Mouse (Mus musculus) C2C12 (cell line): ENCODE measurements around the gene Rbm42. TPM values are rescaled to one million over a fixed set of nuclear protein-coding genes. Genes with fewer than 3 reads are reported as not detected.

ENCODE experiments used
- H3K27me3 ChIP-seq: one replicate; pipeline ENCODE4 v1.6.1; 2011; ENCODE audit not compliant: control insufficient read depth, insufficient read depth, insufficient read length
- H3K36me3 ChIP-seq: one replicate; pipeline ENCODE4 v1.6.1; 2011; ENCODE audit not compliant: control insufficient read depth, insufficient read depth
- H3K4me3 ChIP-seq: one replicate; pipeline ENCODE4 v1.5.1; 2011; ENCODE audit warnings: mild to moderate bottlenecking, control low read depth; ENCODE audit not compliant: poor library complexity, insufficient read depth, severe bottlenecking
- H3K79me2 ChIP-seq: one replicate; pipeline ENCODE4 v1.6.1; 2011; ENCODE audit not compliant: control insufficient read depth, insufficient read depth
- H3K79me3 ChIP-seq: one replicate; pipeline ENCODE4 v1.6.1; 2011; ENCODE audit warnings: low read depth, control low read depth
- H3ac ChIP-seq: one replicate; pipeline ENCODE3; 2011; ENCODE audit warnings: low read depth; ENCODE audit not compliant: control insufficient read depth, insufficient read length
- CEBPB ChIP-seq: IDR thresholded peaks from one replicate; pipeline ENCODE4 v1.6.1; 2011; ENCODE audit warnings: low read depth, mild to moderate bottlenecking, control low read depth, moderate library complexity
- CTCF ChIP-seq: IDR thresholded peaks from one replicate; pipeline ENCODE4 v1.5.1; 2011; ENCODE audit not compliant: control insufficient read depth, insufficient read depth, insufficient read length
- FOSL1 ChIP-seq: IDR thresholded peaks from one replicate; pipeline ENCODE4 v1.8.0; 2011; ENCODE audit warnings: mild to moderate bottlenecking, low read length; ENCODE audit not compliant: poor library complexity, insufficient read depth, severe bottlenecking
- MAX ChIP-seq: IDR thresholded peaks from one replicate; pipeline ENCODE4 v1.6.1; 2011; ENCODE audit warnings: mild to moderate bottlenecking, control low read depth
- MYOD1 ChIP-seq: IDR thresholded peaks from one replicate; pipeline ENCODE4 v1.6.1; 2011; ENCODE audit warnings: low read depth; ENCODE audit not compliant: control insufficient read depth, insufficient read length
- MYOG ChIP-seq: IDR thresholded peaks from one replicate; pipeline ENCODE4 v1.6.1; 2011; ENCODE audit not compliant: control insufficient read depth, insufficient read length; ENCODE audit errors: extremely low read depth
- USF1 ChIP-seq: IDR thresholded peaks from one replicate; pipeline ENCODE4 v1.6.1; 2011; ENCODE audit warnings: low read depth, mild to moderate bottlenecking, control low read depth, moderate library complexity
- polyA plus RNA-seq: library from polyadenylated mRNA; unstranded; fragments of >200 nt; fragmentation: generic; extraction: Trizol; gene quantifications from one replicate; pipeline ENCODE4 v1.2.1, GENCODE M21; 2012; ENCODE audit warnings: missing spikeins

The Rbm42 gene
- polyA plus RNA-seq, 1 experiment, result 110 TPM

GRCm38 (mm10) chr7:30639083-30639482 lies 11.0 kb downstream of the Rbm42 start:
- Histone ChIP-seq H3ac (no peak overlapping the region), H3K36me3 (peaks cover 13% of the 10 kb centered on the region), H3K79me3 (no peaks in the 10 kb centered on the region), H3K27me3 (peaks cover 24% of the 10 kb centered on the region), H3K4me3 (no peak overlapping the region), H3K79me2 (no peaks in the 10 kb centered on the region)
- TF ChIP-seq MYOD1 (no peak), USF1 (no peak), CTCF (no peak), FOSL1 (no peak), CEBPB (no peak), MYOG (no peak), MAX (no peak)

- TF ChIP-seq CTCF, result no peak
- no peak for TF ChIP-seq USF1
- TF ChIP-seq MAX, result no peak
- no peak for TF ChIP-seq CEBPB
- no peak for TF ChIP-seq FOSL1
- TF ChIP-seq MYOD1, result no peak
- no peak for TF ChIP-seq MYOG
- peaks cover 43% of the 10 kb centered on the region for H3K27me3 ChIP-seq
- H3K4me3 ChIP-seq, result no peak overlapping the region
- H3K79me2 ChIP-seq, result no peaks in the 10 kb centered on the region
- H3ac ChIP-seq, result no peak overlapping the region
- H3K79me3 ChIP-seq, result no peaks in the 10 kb centered on the region
- peaks cover 4% of the 10 kb centered on the region for H3K36me3 ChIP-seq
Measured at GRCm38 (mm10) chr7:30636395-30636794, 13.7 kb downstream of the Rbm42 start.

- H3K79me2 ChIP-seq, result no peaks in the 10 kb centered on the region
Measured at GRCm38 (mm10) chr7:30635752-30636151, 14.4 kb downstream of the Rbm42 start, which contains the start of gene Etv2. Etv2 (minus strand) TSS chr7:30635852.

GRCm38 (mm10) chr7:30634621-30635020 lies 15.5 kb downstream of the Rbm42 start:
- no peaks in the 10 kb centered on the region for H3K79me3 ChIP-seq
- TF ChIP-seq MYOG, result no peak
- peaks cover 49% of the 10 kb centered on the region for H3K27me3 ChIP-seq
- H3ac ChIP-seq, result no peak overlapping the region
- no peaks in the 10 kb centered on the region for H3K36me3 ChIP-seq
- H3K79me2 ChIP-seq, result no peaks in the 10 kb centered on the region
- no peak overlapping the region for H3K4me3 ChIP-seq

More at GRCm38 (mm10) chr7:30635752-30636151, 14.4 kb downstream of the Rbm42 start, which contains the start of gene Etv2:
- no peak for TF ChIP-seq MAX
- TF ChIP-seq CTCF, result no peak
- TF ChIP-seq USF1, result no peak
- TF ChIP-seq MYOD1, result no peak
- TF ChIP-seq FOSL1, result no peak
- TF ChIP-seq CEBPB, result no peak
- no peak for TF ChIP-seq MYOG
- Histone ChIP-seq H3K79me3 (no peaks in the 10 kb centered on the region), H3ac (no peak within 1 kb of the TSS), H3K36me3 (no peaks in the 10 kb centered on the region), H3K4me3 (no peak within 1 kb of the TSS), H3K27me3 (peaks cover 47% of the 10 kb centered on the region)

- no peak for TF ChIP-seq MYOG
- no peak for TF ChIP-seq CEBPB
- no peak for TF ChIP-seq USF1
- TF ChIP-seq CTCF, result no peak
- TF ChIP-seq MYOD1, result no peak
- no peak for TF ChIP-seq MAX
- no peak for TF ChIP-seq FOSL1
- Histone ChIP-seq H3K79me3 (no peaks in the 10 kb centered on the region), H3K36me3 (no peaks in the 10 kb centered on the region), H3K79me2 (no peaks in the 10 kb centered on the region), H3K27me3 (peaks cover 56% of the 10 kb centered on the region), H3K4me3 (no peak overlapping the region), H3ac (no peak overlapping the region)
Measured at GRCm38 (mm10) chr7:30633762-30634412, 16.2 kb downstream of the Rbm42 start.

GRCm38 (mm10) chr7:30629013-30629412 lies 21.1 kb downstream of the Rbm42 start:
- Histone ChIP-seq H3K4me3 (no peak overlapping the region), H3K79me3 (peaks cover 13% of the 10 kb centered on the region), H3K79me2 (peaks cover 19% of the 10 kb centered on the region), H3K27me3 (peaks cover 31% of the 10 kb centered on the region), H3ac (no peak overlapping the region), H3K36me3 (peaks cover 4% of the 10 kb centered on the region)
- TF ChIP-seq CTCF (no peak), MAX (no peak), USF1 (no peak), MYOG (no peak), CEBPB (no peak), FOSL1 (no peak), MYOD1 (no peak)
